Mouse (Mus musculus) kidney, postnatal 0 days (tissue): ENCODE data around the gene Cd48. TPM values are rescaled to one million over a fixed set of nuclear protein-coding genes. Genes with fewer than 3 reads are reported as not detected.
A peak's percentile ranks its signal among the peaks of the same experiment; 100 is the strongest.
"Not testable (repeated sequence)": the region's sequence is repeated elsewhere in the genome, so short reads cannot be mapped to it uniquely, and the experiment has no call there.

ENCODE experiments used
- ATAC-seq: fragments of 200-750 bp; cut with Nextera tagmentation; replicated peaks from 2 replicates; pipeline ENCODE4 v1.8.0; 2017; ENCODE audit warnings: low read depth, moderate number of reproducible peaks, moderate TSS enrichment, moderate library complexity; ENCODE audit not compliant: low FRiP score
- DNase-seq: peaks from one replicate; pipeline ENCODE4 v3.0.0-alpha.2; 2016; ENCODE audit warnings: low spot score
- H3K27ac ChIP-seq: fragments of 300-500 bp; sonication (generic); 2 replicates; pipeline ENCODE4 v1.5.1; 2014; ENCODE audit warnings: mild to moderate bottlenecking
- H3K27me3 ChIP-seq: fragments of 300-500 bp; sonication (generic); 2 replicates; pipeline ENCODE4 v1.6.1; 2014; ENCODE audit warnings: low read length, mixed read lengths; ENCODE audit not compliant: insufficient read depth
- H3K36me3 ChIP-seq: fragments of 300-500 bp; sonication (generic); 2 replicates; pipeline ENCODE4 v1.6.1; 2014; ENCODE audit warnings: low read length, mixed read lengths; ENCODE audit not compliant: insufficient read depth
- H3K4me1 ChIP-seq: fragments of 300-500 bp; sonication (generic); replicated peaks from 2 replicates; pipeline ENCODE4 v1.6.1; 2014; ENCODE audit warnings: antibody characterized with exemption, low read length, mixed read lengths; ENCODE audit not compliant: insufficient read depth
- H3K4me2 ChIP-seq: fragments of 300-500 bp; sonication (generic); 2 replicates; pipeline ENCODE4 v1.6.1; 2014; ENCODE audit warnings: mild to moderate bottlenecking, low read length, moderate library complexity, mixed read lengths
- H3K4me3 ChIP-seq: fragments of 300-500 bp; sonication (generic); replicated peaks from 2 replicates; pipeline ENCODE4 v1.5.1; 2014; ENCODE audit warnings: low read depth, low read length
- H3K9ac ChIP-seq: fragments of 300-500 bp; sonication (generic); 2 replicates; pipeline ENCODE4 v1.6.1; 2014; ENCODE audit warnings: low read depth, low read length
- H3K9me3 ChIP-seq: fragments of 300-500 bp; sonication (generic); replicated peaks from 2 replicates; pipeline ENCODE4 v1.6.1; 2016; ENCODE audit warnings: low read length, inconsistent platforms, mixed read lengths
- CTCF ChIP-seq: IDR thresholded peaks from 2 replicates; pipeline ENCODE4 v1.5.1; 2016; ENCODE audit warnings: antibody characterized with exemption, low read depth, mild to moderate bottlenecking, moderate library complexity
- WGBS: fragments of 180-500 bp; shearing (Covaris S2); extraction: QIAGEN DNeasy Blood & Tissue Kit; methylation state at CpG from one replicate; pipeline ENCODE4 v1.1.7; 2014; 5-methylcytosine and 5-hydroxymethylcytosine counted together
- polyA plus RNA-seq: library from polyadenylated mRNA; unstranded; fragments of >200 nt; fragmentation: Nextera tagmentation; extraction: Ambion mirVana; gene quantifications from 2 replicates; pipeline ENCODE4 v1.2.1, GENCODE M21; 2015

The Cd48 gene
- polyA plus RNA-seq, 1 experiment from 2014 or later = 3.8 TPM

- WGBS = 77% methylated on average over 7 of the region's 7 CpGs
- Histone ChIP-seq H3K27me3 (no peaks in the 10 kb centered on the region), H3K27ac (no peak overlapping the region), H3K9me3 (no peaks in the 10 kb centered on the region), H3K36me3 (no peaks in the 10 kb centered on the region), H3K9ac (no peak overlapping the region), H3K4me3 (no peak overlapping the region), H3K4me2 (no peak overlapping the region), H3K4me1 (no peaks in the 10 kb centered on the region)
- no peak for DNase-seq
- no peak for ATAC-seq
- TF ChIP-seq CTCF = no peak
These were observed 800 bp upstream of the Cd48 start for GRCm38 (mm10) chr1:171681009-171681408.

- H3K27ac ChIP-seq = no peak overlapping the region
- DNase-seq = no peak
- no peak overlapping the region for H3K4me3 ChIP-seq
- no peak overlapping the region for H3K4me2 ChIP-seq
- no peak for TF ChIP-seq CTCF
- no peaks in the 10 kb centered on the region for H3K4me1 ChIP-seq
- no peak for ATAC-seq
- 86% methylated on average over 9 of the region's 9 CpGs for WGBS
- H3K36me3 ChIP-seq = no peaks in the 10 kb centered on the region
- no peaks in the 10 kb centered on the region for H3K27me3 ChIP-seq
- H3K9me3 ChIP-seq = no peaks in the 10 kb centered on the region
- H3K9ac ChIP-seq = no peak overlapping the region
These were observed 3.1 kb downstream of the Cd48 start for GRCm38 (mm10) chr1:171684923-171685322.

- ATAC-seq = no peak
- H3K36me3 ChIP-seq = no peaks in the 10 kb centered on the region
- no peak for DNase-seq
- TF ChIP-seq CTCF = no peak
- H3K4me3 ChIP-seq = no peak overlapping the region
- no peaks in the 10 kb centered on the region for H3K27me3 ChIP-seq
- H3K4me2 ChIP-seq = no peak overlapping the region
- H3K9ac ChIP-seq = no peak overlapping the region
- H3K9me3 ChIP-seq = no peaks in the 10 kb centered on the region
- H3K27ac ChIP-seq = no peak overlapping the region
- no peaks in the 10 kb centered on the region for H3K4me1 ChIP-seq
- 74% methylated on average over 4 of the region's 4 CpGs for WGBS
These were observed 5.5 kb downstream of the Cd48 start for GRCm38 (mm10) chr1:171687320-171687719.

GRCm38 (mm10) chr1:171693918-171694317, 12.1 kb downstream of the Cd48 start:
- 90% methylated on average over 1 of the region's 1 CpGs for WGBS
- no peaks in the 10 kb centered on the region for H3K27me3 ChIP-seq
- TF ChIP-seq CTCF = no peak
- no peak overlapping the region for H3K4me3 ChIP-seq
- no peak overlapping the region for H3K4me2 ChIP-seq
- ATAC-seq = no peak
- no peaks in the 10 kb centered on the region for H3K36me3 ChIP-seq
- no peaks in the 10 kb centered on the region for H3K4me1 ChIP-seq
- no peak overlapping the region for H3K9ac ChIP-seq
- no peak overlapping the region for H3K27ac ChIP-seq
- DNase-seq = no peak
- no peaks in the 10 kb centered on the region for H3K9me3 ChIP-seq

- peak; percentile 62 for TF ChIP-seq CTCF
- H3K27me3 ChIP-seq = no peaks in the 10 kb centered on the region
- DNase-seq (peak; percentile 69), ATAC-seq (no peak)
- no peak overlapping the region for H3K27ac ChIP-seq
- no peak overlapping the region for H3K9ac ChIP-seq
- 21% methylated on average over 6 of the region's 6 CpGs for WGBS
- no peaks in the 10 kb centered on the region for H3K9me3 ChIP-seq
- no peak overlapping the region for H3K4me3 ChIP-seq
- no peaks in the 10 kb centered on the region for H3K4me1 ChIP-seq
- no peaks in the 10 kb centered on the region for H3K36me3 ChIP-seq
- no peak overlapping the region for H3K4me2 ChIP-seq
These were observed 17.2 kb downstream of the Cd48 start for GRCm38 (mm10) chr1:171698983-171699382.

GRCm38 (mm10) chr1:171713736-171714135, 31.9 kb downstream of the Cd48 start:
- H3K9me3 ChIP-seq, ATAC-seq, H3K27me3 ChIP-seq, DNase-seq, H3K4me3 ChIP-seq, H3K27ac ChIP-seq, H3K36me3 ChIP-seq, H3K4me1 ChIP-seq, H3K9ac ChIP-seq, H3K4me2 ChIP-seq: not testable (repeated sequence)
- WGBS = 88% methylated on average over 1 of the region's 1 CpGs

GRCm38 (mm10) chr1:171715434-171715833, 33.6 kb downstream of the Cd48 start:
- DNase-seq = no peak
- H3K4me2 ChIP-seq = no peak overlapping the region
- TF ChIP-seq CTCF = no peak
- ATAC-seq = no peak
- 36% methylated on average over 2 of the region's 2 CpGs for WGBS
- H3K27me3 ChIP-seq = no peaks in the 10 kb centered on the region
- H3K9me3 ChIP-seq = no peaks in the 10 kb centered on the region
- no peak overlapping the region for H3K27ac ChIP-seq
- H3K9ac ChIP-seq = no peak overlapping the region
- no peak overlapping the region for H3K4me3 ChIP-seq
- H3K4me1 ChIP-seq = no peaks in the 10 kb centered on the region
- no peaks in the 10 kb centered on the region for H3K36me3 ChIP-seq
